Comparison of ENCODE assay signal across 8 mouse cellular contexts in genomic region chr2:19343901-19344635, GRCm38 (mm10). TPM values are rescaled to one million over a fixed set of nuclear protein-coding genes. Genes with fewer than 3 reads are reported as not detected.
DNase-seq lines count a peak whose midpoint lies in the region; ATAC-seq and TF ChIP-seq lines count a peak whose summit lies in the region.

No protein-coding gene starts in this region.

- H3K27ac ChIP-seq in liver, adult 2 months (replicated peaks; ENCODE audit: insufficient read depth, low read depth, low read length) = no peak overlapping the region
- no peak overlapping the region for H3K27ac ChIP-seq in embryonic facial prominence, embryonic 13.5 days
- peak overlapping the region in 1 of 2 experiments; percentile 24; a peak in 1 of 4 replicates for H3K27ac ChIP-seq in heart, embryonic 14.5 days (replicated peaks in 1 of 2; ENCODE audit: control insufficient read depth in 1 of 2, insufficient read depth in 1 of 2, low read depth in 2 of 2, low read length in 2 of 2)
- peak overlapping the region; percentile 87; the same call in 1 of the 2 replicates for H3K27ac ChIP-seq in layer of hippocampus, adult 2 months
- H3K27ac ChIP-seq in lung, embryonic 15.5 days = peak overlapping the region; percentile 19; the same call in 1 of the 2 replicates

- no peak overlapping the region for H3K9ac ChIP-seq in liver, adult 2 months (ENCODE audit: low read depth, low read length)
- no peak overlapping the region for H3K9ac ChIP-seq in embryonic facial prominence, embryonic 13.5 days
- H3K9ac ChIP-seq in heart, embryonic 14.5 days (ENCODE audit: low read length) = peak overlapping the region; percentile 48
- H3K9ac ChIP-seq in lung, embryonic 15.5 days = no peak overlapping the region

- ATAC-seq in embryonic facial prominence, embryonic 13.5 days (ENCODE audit: insufficient number of reproducible peaks, insufficient read depth, low FRiP score, low TSS enrichment, low read depth) = no peak
- no peak for ATAC-seq in heart, embryonic 14.5 days (ENCODE audit: insufficient number of reproducible peaks, insufficient read depth, low FRiP score, low read depth)
- peak; percentile 37; the same call in 1 of the 2 replicates for ATAC-seq in lung, embryonic 15.5 days (ENCODE audit: borderline replicate concordance, extremely low read depth, low FRiP score, low TSS enrichment)
- no peak for ATAC-seq in CD4-positive, CD25-positive, alpha-beta regulatory T cell, adult 4 months

- TF ChIP-seq CTCF in liver, adult 2 months (IDR thresholded peaks at IDR 0.05; ENCODE audit: low read depth, low read length) = no peak
- no peak for TF ChIP-seq CTCF in layer of hippocampus, adult 2 months (conservative IDR thresholded peaks at IDR 0.05)

- no peaks in the 10 kb centered on the region for H3K36me3 ChIP-seq in liver, adult 2 months (ENCODE audit: control insufficient read depth, insufficient read depth, low read length)
- H3K36me3 ChIP-seq in embryonic facial prominence, embryonic 13.5 days = no peaks in the 10 kb centered on the region
- H3K36me3 ChIP-seq in heart, embryonic 14.5 days (ENCODE audit: control insufficient read depth, insufficient read depth, low read length) = no peaks in the 10 kb centered on the region
- no peaks in the 10 kb centered on the region for H3K36me3 ChIP-seq in lung, embryonic 15.5 days

- 48% methylated on average over 10 of the region's 10 CpGs for WGBS in liver, adult 2 months
- 28% methylated on average over 10 of the region's 10 CpGs for WGBS in embryonic facial prominence, embryonic 13.5 days
- whole genome bisulfite sequencing in heart, embryonic 14.5 days = 37% methylated on average over 10 of the region's 10 CpGs
- 31% methylated on average over 10 of the region's 10 CpGs for WGBS in lung, embryonic 15.5 days

- no peaks in the 10 kb centered on the region for H3K4me1 ChIP-seq in liver, adult 2 months (ENCODE audit: control insufficient read depth, insufficient read depth, low read length)
- 0 out of 2 replicates have a peak, but pooled peaks cover 2% of the 10 kb centered on the region for H3K4me1 ChIP-seq in embryonic facial prominence, embryonic 13.5 days
- H3K4me1 ChIP-seq in heart, embryonic 14.5 days (ENCODE audit: control insufficient read depth in 2 of 2, insufficient read depth in 2 of 2, low read length in 2 of 2) = peaks cover 0 to 3% of the 10 kb centered on the region in 2 experiments; a peak in 2 of 4 replicates
- H3K4me1 ChIP-seq in lung, embryonic 15.5 days = 0 out of 2 replicates have a peak, but pooled peaks cover 6% of the 10 kb centered on the region

- no peak overlapping the region for H3K4me3 ChIP-seq in liver, adult 2 months (ENCODE audit: insufficient read depth, low read depth, low read length)
- peak overlapping the region; percentile 22 for H3K4me3 ChIP-seq in embryonic facial prominence, embryonic 13.5 days
- peak overlapping the region; percentile 12 to 22; a peak in 3 of 4 replicates for H3K4me3 ChIP-seq in heart, embryonic 14.5 days (ENCODE audit: control insufficient read depth in 1 of 2, insufficient read depth in 1 of 2, low read depth in 1 of 2, low read length in 2 of 2)
- H3K4me3 ChIP-seq in layer of hippocampus, adult 2 months = peak overlapping the region; percentile 58; the same call in 1 of the 2 replicates
- peak overlapping the region; percentile 23 for H3K4me3 ChIP-seq in lung, embryonic 15.5 days

- no peaks in the 10 kb centered on the region for H3K79me2 ChIP-seq in liver, adult 2 months (ENCODE audit: control insufficient read depth, insufficient read depth, low read length)

- no peak for TF ChIP-seq POLR2A in liver, adult 2 months (IDR thresholded peaks at IDR 0.05; ENCODE audit: extremely low read depth, insufficient read depth, low read length)

- no peaks in the 10 kb centered on the region for H3K27me3 ChIP-seq in liver, adult 2 months (ENCODE audit: control insufficient read depth, insufficient read depth, low read length)
- H3K27me3 ChIP-seq in embryonic facial prominence, embryonic 13.5 days = peaks cover 4% of the 10 kb centered on the region; the same call in 1 of the 2 replicates
- no peaks in the 10 kb centered on the region for H3K27me3 ChIP-seq in heart, embryonic 14.5 days (ENCODE audit: control insufficient read depth, insufficient read depth, low read length)
- no peaks in the 10 kb centered on the region for H3K27me3 ChIP-seq in lung, embryonic 15.5 days

- H3K9me3 ChIP-seq in embryonic facial prominence, embryonic 13.5 days = no peaks in the 10 kb centered on the region
- no peaks in the 10 kb centered on the region for H3K9me3 ChIP-seq in heart, embryonic 14.5 days (ENCODE audit: control insufficient read depth, low read length)
- no peaks in the 10 kb centered on the region for H3K9me3 ChIP-seq in lung, embryonic 15.5 days

- peak overlapping the region; percentile 49 for H3K4me2 ChIP-seq in embryonic facial prominence, embryonic 13.5 days
- H3K4me2 ChIP-seq in heart, embryonic 14.5 days (ENCODE audit: low read length) = peak overlapping the region; percentile 60
- H3K4me2 ChIP-seq in lung, embryonic 15.5 days = peak overlapping the region; percentile 50

- peak; percentile 7 for DNase-seq in liver, adult 2 months (ENCODE audit: extremely low read depth, low read depth, low spot score)
- DNase-seq in liver = no peak
- DNase-seq in layer of hippocampus, adult 2 months (ENCODE audit: low spot score in 2 of 2) = peak; percentile 45 to 61
- DNase-seq in right cerebral cortex, postnatal 14 days = peak; percentile 29

RNA-seq across cellular contexts. Expression of gene Msrb2, which starts 27.2 kb away (rescaled TPM):
- 18.9 TPM in 2 replicates for total RNA-seq in liver, adult 2 months (2014; rRNA removed)
- 13.5 and 16.2 TPM in 2 replicates for polyA plus RNA-seq in liver, adult 2 months (2012; rRNA removed)
- polyA plus RNA-seq in embryonic facial prominence, embryonic 13.5 days (2015; fragmentation: Nextera tagmentation; extraction: Ambion mirVana) = 29.2 and 33.2 TPM in 2 replicates
- 38.9 and 46.8 TPM in 2 replicates for polyA plus RNA-seq in heart, embryonic 14.5 days (2014; fragmentation: Nextera tagmentation; extraction: Ambion mirVana)
- 10 to 100 TPM; 29.9 to 31.6 TPM for total RNA-seq in layer of hippocampus, adult 2 months (2021)
- polyA plus RNA-seq in lung, embryonic 15.5 days (2015; fragmentation: Nextera tagmentation; extraction: Ambion mirVana) = 31.9 and 32.7 TPM in 2 replicates
- polyA plus RNA-seq in CD4-positive, CD25-positive, alpha-beta regulatory T cell, adult 4 months (2017; shearing (Covaris generic)) = 10 to 100 TPM; 28.2 to 30.7 TPM

Comparison
In these comparisons a context has a peak if more than half of its experiments do, and no peak if none do; other contexts are left out.
1. H3K27ac ChIP-seq: peak in layer of hippocampus, adult 2 months (single experiment) and lung, embryonic 15.5 days (single experiment); none in liver, adult 2 months (single experiment) and embryonic facial prominence, embryonic 13.5 days (single experiment).
2. Peak in every context shown above with its lines, with median percentiles within 50 percentile points of each other: H3K4me2 ChIP-seq.